Mouse (Mus musculus) heart, embryonic 16.5 days (tissue): ENCODE results near the gene Omt2b. TPM values are rescaled to one million over a fixed set of nuclear protein-coding genes. Genes with fewer than 3 reads are reported as not detected.

Experiments used
- ATAC-seq: fragments of 200-750 bp; cut with Nextera tagmentation; replicated peaks from 2 replicates; pipeline ENCODE4 v1.8.0; 2017; ENCODE audit warnings: moderate number of reproducible peaks; ENCODE audit not compliant: insufficient read depth, low FRiP score; ENCODE audit errors: extremely low read depth
- H3K27ac ChIP-seq: fragments of 300-500 bp; sonication (generic); 2 replicates; pipeline ENCODE4 v1.5.1; 2014; ENCODE audit warnings: mild to moderate bottlenecking, low read length, control low read depth, moderate library complexity
- H3K27me3 ChIP-seq: fragments of 300-500 bp; sonication (generic); 2 replicates; pipeline ENCODE4 v1.6.1; 2014; ENCODE audit warnings: low read length, mixed read lengths; ENCODE audit not compliant: control insufficient read depth, insufficient read depth
- H3K36me3 ChIP-seq: fragments of 300-500 bp; sonication (generic); 2 replicates; pipeline ENCODE4 v1.6.1; 2014; ENCODE audit not compliant: control insufficient read depth, insufficient read depth
- H3K4me1 ChIP-seq: fragments of 300-500 bp; sonication (generic); 2 replicates; pipeline ENCODE4 v1.6.1; 2014; ENCODE audit warnings: low read length, mixed read lengths; ENCODE audit not compliant: control insufficient read depth, insufficient read depth
- H3K4me2 ChIP-seq: fragments of 300-500 bp; sonication (generic); 2 replicates; pipeline ENCODE4 v1.6.1; 2014; ENCODE audit warnings: low read depth, mild to moderate bottlenecking, control low read depth, low read length
- H3K4me3 ChIP-seq: fragments of 300-500 bp; sonication (generic); 2 replicates; pipeline ENCODE4 v1.5.1; 2014; ENCODE audit warnings: mild to moderate bottlenecking, control low read depth, low read length
- H3K9ac ChIP-seq: fragments of 300-500 bp; sonication (generic); 2 replicates; pipeline ENCODE4 v1.6.1; 2014; ENCODE audit warnings: low read length, control low read depth
- H3K9me3 ChIP-seq: fragments of 300-500 bp; sonication (generic); replicated peaks from 2 replicates; pipeline ENCODE4 v1.6.1; 2016; ENCODE audit warnings: low read length; ENCODE audit not compliant: control insufficient read depth
- WGBS: fragments of 180-500 bp; shearing (Covaris S2); extraction: QIAGEN DNeasy Blood & Tissue Kit; methylation state at CpG from one replicate; pipeline ENCODE4 v1.1.7; 2014; 5-methylcytosine and 5-hydroxymethylcytosine counted together
- polyA plus RNA-seq: library from polyadenylated mRNA; unstranded; fragments of >200 nt; fragmentation: Nextera tagmentation; extraction: Ambion mirVana; gene quantifications from 2 replicates; pipeline ENCODE4 v1.2.1, GENCODE M21; 2015

Gene Omt2b
- polyA plus RNA-seq, 1 experiment from 2014 or later: not detected

DNA sequence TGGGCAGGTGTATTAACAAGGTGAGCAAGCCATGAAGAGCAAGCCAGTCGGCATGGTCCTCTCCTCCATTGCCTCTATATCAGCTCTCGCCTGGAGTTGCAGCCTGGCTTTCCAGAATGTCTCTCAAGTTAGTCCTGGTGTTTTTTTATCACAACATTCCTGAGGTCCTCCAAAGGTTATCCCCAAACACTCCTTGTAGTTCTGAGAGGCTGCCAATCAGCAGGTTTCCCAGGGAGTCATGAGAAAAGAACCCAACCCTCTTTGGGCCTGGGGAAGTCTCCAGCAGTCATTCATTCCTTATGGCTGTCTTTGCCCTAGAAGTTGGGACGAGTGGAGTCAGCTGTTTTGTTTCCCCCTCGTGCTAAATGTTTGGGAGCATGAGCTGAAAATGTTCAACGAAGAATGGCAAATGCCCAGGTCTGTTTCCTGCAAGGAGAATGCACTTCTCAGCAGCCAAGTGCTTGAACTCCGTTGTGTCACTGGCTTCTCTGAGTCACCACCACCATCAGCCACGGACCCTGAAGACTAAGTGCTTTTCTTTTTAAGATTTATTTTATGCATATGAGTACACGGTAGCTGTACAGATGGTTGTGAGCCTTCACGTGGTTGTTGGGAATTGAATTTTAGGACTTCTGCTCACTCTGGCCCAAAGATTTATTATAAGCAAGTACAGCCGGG lies 45.6 kb downstream of the Omt2b start:
- H3K9me3 ChIP-seq: no peaks in the 10 kb centered on the region
- H3K4me3 ChIP-seq: no peak overlapping the region
- no peaks in the 10 kb centered on the region for H3K27me3 ChIP-seq
- no peak overlapping the region for H3K27ac ChIP-seq
- 55% methylated on average over 10 of the region's 10 CpGs for WGBS
- ATAC-seq: no peak
- no peaks in the 10 kb centered on the region for H3K36me3 ChIP-seq
- H3K4me1 ChIP-seq: peaks cover 1% of the 10 kb centered on the region
- no peak overlapping the region for H3K4me2 ChIP-seq
- H3K9ac ChIP-seq: no peak overlapping the region

DNA sequence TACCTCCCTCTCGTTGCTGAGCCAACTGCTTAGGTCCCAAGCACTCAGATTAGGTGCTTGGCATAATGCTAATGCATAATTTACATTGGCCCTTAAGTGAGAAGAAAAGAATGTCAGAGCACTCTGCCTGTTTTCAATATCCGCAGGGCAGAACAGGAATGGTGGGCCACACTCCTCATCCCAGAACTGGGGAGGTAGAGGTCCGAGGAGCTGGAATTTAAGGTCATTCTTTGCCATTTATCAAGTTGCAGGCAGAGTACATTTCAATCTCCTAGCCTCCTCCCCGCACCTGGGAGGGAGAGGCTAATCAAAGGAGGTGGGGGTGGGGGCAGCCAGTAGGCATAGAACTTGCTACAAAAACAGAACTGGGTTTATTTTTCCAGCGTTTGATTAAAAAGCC lies 47.0 kb downstream of the Omt2b start:
- no peaks in the 10 kb centered on the region for H3K9me3 ChIP-seq
- 49% methylated on average over 5 of the region's 5 CpGs for WGBS
- H3K4me2 ChIP-seq: no peak overlapping the region
- no peak overlapping the region for H3K27ac ChIP-seq
- H3K4me1 ChIP-seq: peaks cover 5% of the 10 kb centered on the region
- no peaks in the 10 kb centered on the region for H3K27me3 ChIP-seq
- no peaks in the 10 kb centered on the region for H3K36me3 ChIP-seq
- ATAC-seq: no peak
- no peak overlapping the region for H3K9ac ChIP-seq
- no peak overlapping the region for H3K4me3 ChIP-seq

DNA sequence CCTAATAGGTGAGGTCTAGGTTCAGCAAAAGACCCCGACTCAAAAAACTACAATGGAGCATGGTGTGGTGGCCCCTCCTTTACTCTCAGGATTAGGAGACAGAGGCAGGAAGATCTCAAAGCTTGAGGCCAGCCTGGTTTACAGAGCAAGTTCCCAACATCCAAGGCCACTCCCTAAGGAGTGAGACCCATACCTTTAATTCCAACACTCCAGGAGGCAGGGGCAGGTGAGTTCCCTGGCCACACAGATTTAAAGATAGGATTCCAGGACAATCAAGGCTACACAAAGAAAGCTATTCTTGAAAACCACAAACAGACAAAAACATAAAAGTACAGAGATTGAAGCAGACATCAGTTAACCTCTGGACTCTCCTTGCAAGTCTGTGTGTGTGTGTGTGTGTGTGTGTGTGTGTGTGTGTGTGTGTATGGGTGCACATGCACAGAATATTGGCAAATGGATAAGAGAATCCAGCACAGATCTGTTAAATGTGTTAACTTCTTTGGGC lies 47.5 kb downstream of the Omt2b start:
- Histone ChIP-seq H3K9ac (no peak overlapping the region), H3K4me1 (peaks cover 5% of the 10 kb centered on the region), H3K27me3 (no peaks in the 10 kb centered on the region), H3K27ac (no peak overlapping the region), H3K4me3 (no peak overlapping the region), H3K9me3 (no peaks in the 10 kb centered on the region), H3K4me2 (no peak overlapping the region), H3K36me3 (no peaks in the 10 kb centered on the region)
- ATAC-seq: no peak
- 62% methylated on average over 1 of the region's 1 CpGs for WGBS

DNA sequence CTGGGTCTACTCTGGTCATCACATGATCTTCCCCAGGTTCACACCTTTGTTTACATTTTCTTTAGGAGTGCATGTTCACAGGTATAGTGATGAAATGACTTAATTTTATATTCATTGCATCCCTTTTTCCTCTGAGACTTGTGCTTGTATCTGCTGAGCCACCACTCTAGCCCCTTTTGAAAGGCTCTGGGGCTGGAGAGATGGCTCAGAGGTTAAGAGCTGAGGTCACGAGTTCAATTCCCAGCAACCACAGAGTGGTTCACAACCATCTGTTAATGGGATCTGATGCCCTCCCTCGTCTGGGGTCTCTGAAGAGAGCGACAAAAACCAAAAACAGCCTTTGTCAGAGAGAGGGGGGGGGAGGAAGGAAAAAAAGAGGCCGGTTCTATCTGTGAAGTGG lies 48.1 kb downstream of the Omt2b start:
- H3K4me2 ChIP-seq: no peak overlapping the region
- H3K27ac ChIP-seq: no peak overlapping the region
- H3K27me3 ChIP-seq: no peaks in the 10 kb centered on the region
- peaks cover 5% of the 10 kb centered on the region for H3K4me1 ChIP-seq
- no peak overlapping the region for H3K4me3 ChIP-seq
- WGBS: 67% methylated on average over 4 of the region's 4 CpGs
- H3K36me3 ChIP-seq: no peaks in the 10 kb centered on the region
- ATAC-seq: no peak
- H3K9ac ChIP-seq: no peak overlapping the region
- no peaks in the 10 kb centered on the region for H3K9me3 ChIP-seq

DNA sequence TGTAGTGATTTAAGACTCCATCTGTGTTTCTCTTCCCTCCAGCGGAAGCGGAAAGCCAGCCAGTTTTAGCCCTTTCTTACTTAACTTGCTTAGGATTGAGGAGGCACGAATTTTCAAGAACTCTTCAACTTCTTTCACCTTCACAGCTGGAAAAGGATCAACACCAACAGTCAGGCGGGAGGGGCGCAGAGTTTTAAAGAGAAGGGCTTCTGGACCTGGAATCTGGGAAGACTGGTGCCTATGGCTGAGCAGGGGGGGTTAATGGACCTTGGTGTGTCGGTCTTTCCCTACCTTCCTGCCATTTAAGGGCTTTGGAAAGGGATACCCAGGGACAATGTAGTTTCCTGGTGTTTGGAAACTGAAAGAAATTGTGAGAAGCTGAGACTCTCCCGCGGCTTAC lies 50.2 kb downstream of the Omt2b start:
- peaks cover 5% of the 10 kb centered on the region for H3K4me1 ChIP-seq
- no peaks in the 10 kb centered on the region for H3K27me3 ChIP-seq
- H3K9me3 ChIP-seq: no peaks in the 10 kb centered on the region
- no peak overlapping the region; the same call in 1 of the 2 replicates for H3K4me3 ChIP-seq
- 49% methylated on average over 8 of the region's 8 CpGs for WGBS
- no peak overlapping the region for H3K9ac ChIP-seq
- no peak overlapping the region for H3K27ac ChIP-seq
- ATAC-seq: no peak
- H3K36me3 ChIP-seq: no peaks in the 10 kb centered on the region
- H3K4me2 ChIP-seq: peak overlapping the region; percentile 71; the same call in 1 of the 2 replicates

DNA sequence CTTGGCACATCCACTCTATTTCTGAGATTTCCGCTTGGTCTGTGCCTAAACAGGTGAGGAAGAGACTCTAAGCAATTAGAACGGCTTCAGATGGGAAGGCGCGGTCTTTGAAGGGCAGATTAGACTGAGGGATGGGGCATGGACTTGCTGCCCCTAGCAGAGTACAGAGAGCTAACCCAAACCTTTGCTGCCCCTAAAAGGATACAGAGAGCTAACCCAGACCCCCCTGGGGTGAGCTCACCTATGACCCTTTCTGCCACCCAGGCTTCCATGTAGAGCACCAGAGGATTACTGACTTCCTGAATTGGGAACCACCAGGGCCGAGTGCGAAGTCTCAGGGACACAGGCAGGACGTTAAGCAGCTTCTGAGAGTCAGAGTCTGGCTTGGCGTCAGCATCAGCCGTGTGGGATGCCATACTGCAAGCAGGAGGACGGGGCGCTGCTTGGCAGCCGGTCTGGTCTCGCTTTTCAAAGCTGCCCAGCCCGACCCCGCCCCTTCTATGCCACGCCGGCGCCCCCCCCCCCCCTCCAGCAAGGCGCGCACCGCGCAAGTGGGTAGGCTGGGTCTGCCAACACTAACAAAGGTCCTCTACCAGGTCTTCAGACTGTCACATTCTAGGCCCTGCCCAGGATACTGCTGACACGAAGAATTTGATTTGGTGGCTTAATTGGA lies 50.9 kb downstream of the Omt2b start, which contains the start of gene Ooep:
Gene Ooep, minus strand, starts transcription at position 613 of the 673 bp plus-strand sequence.
- no peaks in the 10 kb centered on the region for H3K9me3 ChIP-seq
- peak within 1 kb of the TSS; percentile 42 for H3K4me3 ChIP-seq
- H3K36me3 ChIP-seq: no peaks in the 10 kb centered on the region
- no peak within 1 kb of the TSS for H3K27ac ChIP-seq
- no peaks in the 10 kb centered on the region for H3K27me3 ChIP-seq
- H3K4me1 ChIP-seq: peaks cover 5% of the 10 kb centered on the region
- peak within 1 kb of the TSS; percentile 71 for H3K4me2 ChIP-seq
- peak within 1 kb of the TSS; percentile 43 for H3K9ac ChIP-seq
- 3% methylated on average over 23 of the region's 23 CpGs for WGBS
- ATAC-seq: peak; percentile 69; the same call in 1 of the 2 replicates

Other genes starting within 250 kb of the Omt2b start
- gene Fbxo9, start 218.5 kb upstream of the Omt2b start, polyA plus RNA-seq: 41.1 and 47.3 TPM in 2 replicates
- gene Ick, start 218.4 kb upstream of the Omt2b start, polyA plus RNA-seq: 13.5 and 14.6 TPM in 2 replicates
- 67.5 and 71.7 TPM in 2 replicates for gene Gsta4, start 144.8 kb upstream of the Omt2b start, polyA plus RNA-seq
- gene Gsta1, start 96.9 kb upstream of the Omt2b start, polyA plus RNA-seq: 0.42 TPM in 1 of 2 replicates, not detected in the other
- not detected in 2 replicates for gene Gm3776, start 70.5 kb upstream of the Omt2b start, polyA plus RNA-seq
- gene Gm10639, start 37.7 kb upstream of the Omt2b start, polyA plus RNA-seq: not detected in 2 replicates
- gene Omt2a, start 12.8 kb upstream of the Omt2b start, polyA plus RNA-seq: not detected in 2 replicates
- gene Gsta2, start 28.2 kb downstream of the Omt2b start, polyA plus RNA-seq: 0.20 and 0.42 TPM in 2 replicates
- gene Dppa5a, start 40.6 kb downstream of the Omt2b start, polyA plus RNA-seq: not detected in 2 replicates
- 0.39 and 0.44 TPM in 2 replicates for gene Ooep, start 51.1 kb downstream of the Omt2b start, polyA plus RNA-seq
- 0.08 and 0.12 TPM in 2 replicates for gene Ddx43, start 68.2 kb downstream of the Omt2b start, polyA plus RNA-seq
- gene Cgas, start 115.6 kb downstream of the Omt2b start, polyA plus RNA-seq: 1.4 and 1.5 TPM in 2 replicates
- 30.1 and 32.8 TPM in 2 replicates for gene Mto1, start 120.6 kb downstream of the Omt2b start, polyA plus RNA-seq
- gene Gm17324, start 121.2 kb downstream of the Omt2b start, polyA plus RNA-seq: 0.49 and 0.50 TPM in 2 replicates
- gene Eef1a1, start 161.6 kb downstream of the Omt2b start, polyA plus RNA-seq: 3,112 and 3,297 TPM in 2 replicates